Mouse (Mus musculus) cerebellum, adult 2 months (tissue): ENCODE results near the gene Itih2.

Experiments used
- CTCF ChIP-seq: fragments of 200-500 bp; IDR thresholded peaks from 2 replicates; pipeline ENCODE4 v1.5.1; 2011; ENCODE audit warnings: low read depth, mild to moderate bottlenecking, control low read depth, low read length, moderate library complexity, borderline replicate concordance; ENCODE audit not compliant: insufficient read depth
- POLR2A ChIP-seq: fragments of 200-500 bp; IDR thresholded peaks from 2 replicates; pipeline ENCODE4 v1.6.1; 2011; ENCODE audit warnings: low read length, control low read depth, borderline replicate concordance; ENCODE audit not compliant: insufficient read depth

DNA sequence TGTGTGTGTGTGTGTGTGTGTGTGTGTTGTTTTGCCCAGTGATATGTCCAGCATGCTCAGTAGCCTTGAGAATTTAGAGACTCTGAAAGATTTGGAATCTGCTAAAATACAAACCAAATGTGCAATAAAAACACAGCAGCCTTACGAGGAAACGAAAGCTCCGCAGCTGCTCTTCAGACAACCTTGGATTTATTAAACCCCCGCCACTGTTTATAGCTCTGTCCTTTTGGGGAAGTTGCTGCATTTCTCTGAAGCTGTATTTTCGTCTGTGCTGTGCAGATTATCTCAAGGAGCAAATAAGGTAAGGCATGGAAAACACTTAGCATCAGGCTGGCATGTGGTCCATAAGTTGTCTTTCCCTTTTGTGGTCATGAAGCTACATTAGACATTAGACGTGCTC is 14.3 kb upstream of the Itih2 start:
- TF ChIP-seq POLR2A: no peak
- TF ChIP-seq CTCF: no peak
